20 mouse cellular contexts compared by ENCODE assay signal in genomic region chr9:123475569-123475968, GRCm38 (mm10). TPM values are rescaled to one million over a fixed set of nuclear protein-coding genes. Genes with fewer than 3 reads are reported as not detected.
A peak's percentile ranks its signal among the peaks of the same experiment; 100 is the strongest.
DNase-seq lines count a peak whose midpoint lies in the region; ATAC-seq and TF ChIP-seq lines count a peak whose summit lies in the region.
"Had no signal": no experiment of that assay in that cellular context is flagged by ENCODE, and none has a peak within 500 bp of the region (broad histone marks: within the 10 kb centered on the region; RNA-seq: fewer than 3 reads in every experiment).

No protein-coding gene starts in this region.

- ATAC-seq in heart, embryonic 11.5 days (replicated peaks; ENCODE audit: insufficient number of reproducible peaks, low FRiP score, low TSS enrichment), result no peak
- ATAC-seq: forebrain, postnatal 0 days; inflammation-experienced regulatory T-cells, adult 6 months; midbrain, embryonic 16.5 days had no signal

- H3K27me3 ChIP-seq in heart, embryonic 11.5 days (ENCODE audit: control insufficient read depth, insufficient read depth, low read length), result no peaks in the 10 kb centered on the region
- no peaks in the 10 kb centered on the region for H3K27me3 ChIP-seq in limb, embryonic 10.5 days (ENCODE audit: low read depth, poor library complexity, severe bottlenecking)
- H3K27me3 ChIP-seq: CH12.LX; embryonic facial prominence, embryonic 15.5 days; hindbrain, embryonic 12.5 days; liver, embryonic 15.5 days; neural tube, embryonic 15.5 days had no signal

- H3K4me2 ChIP-seq in heart, embryonic 11.5 days, result no peak overlapping the region
- H3K4me2 ChIP-seq: embryonic facial prominence, embryonic 15.5 days; hindbrain, embryonic 12.5 days; liver, embryonic 15.5 days; neural tube, embryonic 15.5 days had no signal

- no peaks in the 10 kb centered on the region for H3K36me3 ChIP-seq in heart, embryonic 11.5 days (ENCODE audit: control insufficient read depth, insufficient read depth, low read length)
- peaks cover 12% of the 10 kb centered on the region for H3K36me3 ChIP-seq in limb, embryonic 10.5 days
- H3K36me3 ChIP-seq: embryonic facial prominence, embryonic 15.5 days; hindbrain, embryonic 12.5 days; neural tube, embryonic 15.5 days had no signal

- WGBS in heart, embryonic 11.5 days (ENCODE audit: insufficient replicate concordance), result 67% methylated on average over 1 of the region's 1 CpGs
- WGBS in limb, embryonic 10.5 days, result 83% methylated on average over 1 of the region's 1 CpGs

- TF ChIP-seq POLR2A in bone marrow macrophage, adult 2 months (IDR thresholded peaks at IDR 0.05; ENCODE audit: borderline replicate concordance, low read depth, low read length), result no peak

- DNase-seq in heart, adult 11 months, result peak; percentile 93
- peak; percentile 33 for DNase-seq in heart, postnatal 4 days
- no peak for DNase-seq in heart, postnatal 36 days
- DNase-seq in lung, postnatal 10 days, result peak; percentile 51
- DNase-seq in limb, embryonic 10.5 days (ENCODE audit: low spot score), result no peak
- DNase-seq: adrenal gland, postnatal 36 days; cerebellum, adult 2 months; cerebellum, postnatal 36 days; forebrain, postnatal 0 days; right cerebral cortex, postnatal 14 days; thymus, postnatal 36 days had no signal

- intact Hi-C loops in heart, postnatal 36 days (cut with DNase I), result no loop called here

- TF ChIP-seq CTCF in bone marrow macrophage, adult 2 months (IDR thresholded peaks at IDR 0.05; ENCODE audit: low read depth, low read length), result no peak

- H3K4me1 ChIP-seq in heart, embryonic 11.5 days (ENCODE audit: control insufficient read depth, insufficient read depth, low read length), result peaks cover 13% of the 10 kb centered on the region
- peaks cover 41% of the 10 kb centered on the region for H3K4me1 ChIP-seq in bone marrow macrophage, adult 2 months (ENCODE audit: control insufficient read depth, insufficient read depth, low read length)
- H3K4me1 ChIP-seq in limb, embryonic 10.5 days, result peaks cover 25% of the 10 kb centered on the region

- H3K4me3 ChIP-seq in heart, embryonic 11.5 days (ENCODE audit: low read depth, low read length), result no peak overlapping the region
- no peak overlapping the region for H3K4me3 ChIP-seq in bone marrow macrophage, adult 2 months (ENCODE audit: insufficient read depth, low read length)
- no peak overlapping the region for H3K4me3 ChIP-seq in limb, embryonic 10.5 days
- H3K4me3 ChIP-seq: embryonic facial prominence, embryonic 15.5 days; hindbrain, embryonic 12.5 days; liver, embryonic 15.5 days; neural tube, embryonic 15.5 days had no signal

- H3K9ac ChIP-seq in heart, embryonic 11.5 days (ENCODE audit: low read depth, low read length), result no peak overlapping the region
- H3K9ac ChIP-seq: embryonic facial prominence, embryonic 15.5 days; forebrain, postnatal 0 days; hindbrain, embryonic 12.5 days; liver, embryonic 15.5 days; neural tube, embryonic 15.5 days had no signal

- no peaks in the 10 kb centered on the region for H3K9me3 ChIP-seq in heart, embryonic 11.5 days (replicated peaks; ENCODE audit: control insufficient read depth, low read length)
- H3K9me3 ChIP-seq in limb, embryonic 10.5 days (replicated peaks), result no peaks in the 10 kb centered on the region; the same call in 1 of the 2 replicates
- H3K9me3 ChIP-seq: embryonic facial prominence, embryonic 15.5 days; hindbrain, embryonic 12.5 days; liver, embryonic 15.5 days; neural tube, embryonic 15.5 days had no signal

- H3K27ac ChIP-seq in heart, embryonic 11.5 days (ENCODE audit: low read depth, low read length), result no peak overlapping the region
- H3K27ac ChIP-seq in bone marrow macrophage, adult 2 months (ENCODE audit: insufficient read depth, low read depth, low read length), result peak overlapping the region; percentile 3; the same call in 1 of the 2 replicates
- no peak overlapping the region for H3K27ac ChIP-seq in limb, embryonic 10.5 days
- H3K27ac ChIP-seq: embryonic facial prominence, embryonic 15.5 days; hindbrain, embryonic 12.5 days; liver, embryonic 15.5 days; neural tube, embryonic 15.5 days had no signal

RNA-seq across cellular contexts. Expression of gene Limd1, which starts 2.9 kb away (rescaled TPM):
- polyA plus RNA-seq in heart, embryonic 11.5 days (2014; fragmentation: Nextera tagmentation; extraction: Ambion mirVana), result 30.9 and 32.4 TPM in 2 replicates
- 10 to 100 TPM; 49.1 to 53.5 TPM for total RNA-seq in heart, postnatal 4 days (2021)
- total RNA-seq in heart, postnatal 36 days (2021), result 10 to 100 TPM; 43.2 to 43.3 TPM
- polyA plus RNA-seq in bone marrow macrophage, adult 2 months (2012; ENCODE audit: insufficient read depth, insufficient read length, missing spikeins), result 35.2 and 36.1 TPM in 2 replicates
- polyA plus RNA-seq in limb, embryonic 10.5 days (2016; fragmentation: Nextera tagmentation; extraction: Ambion mirVana), result 55.2 and 55.8 TPM in 2 replicates

RNA-seq across cellular contexts. Expression of gene Sacm1l, which starts 54.0 kb away (rescaled TPM):
- polyA plus RNA-seq in heart, embryonic 11.5 days (2014; fragmentation: Nextera tagmentation; extraction: Ambion mirVana), result 38.1 and 50.2 TPM in 2 replicates
- 10 to 100 TPM; 44.6 to 47.0 TPM for total RNA-seq in heart, postnatal 4 days (2021)
- total RNA-seq in heart, postnatal 36 days (2021), result 10 to 100 TPM; 32.2 to 32.9 TPM
- polyA plus RNA-seq in bone marrow macrophage, adult 2 months (2012; ENCODE audit: insufficient read depth, insufficient read length, missing spikeins), result 34.8 and 37.9 TPM in 2 replicates
- polyA plus RNA-seq in limb, embryonic 10.5 days (2016; fragmentation: Nextera tagmentation; extraction: Ambion mirVana), result 39.9 and 45.3 TPM in 2 replicates

Comparison
In these comparisons a context has a peak if more than half of its experiments do, and no peak if none do; other contexts are left out.
1. DNase-seq: peak in heart, adult 11 months (single experiment), heart, postnatal 4 days (single experiment) and lung, postnatal 10 days (single experiment); none in heart, postnatal 36 days (0 of 2) and limb, embryonic 10.5 days (single experiment).